Mouse (Mus musculus): ENCODE measurements at regions not wholly inside any gene's neighbourhood (a gene's known extent, or its start where the extent isn't known, plus 50 kb on each side); places are given as distances from the start of the nearest gene placed in this dataset.

DNA sequence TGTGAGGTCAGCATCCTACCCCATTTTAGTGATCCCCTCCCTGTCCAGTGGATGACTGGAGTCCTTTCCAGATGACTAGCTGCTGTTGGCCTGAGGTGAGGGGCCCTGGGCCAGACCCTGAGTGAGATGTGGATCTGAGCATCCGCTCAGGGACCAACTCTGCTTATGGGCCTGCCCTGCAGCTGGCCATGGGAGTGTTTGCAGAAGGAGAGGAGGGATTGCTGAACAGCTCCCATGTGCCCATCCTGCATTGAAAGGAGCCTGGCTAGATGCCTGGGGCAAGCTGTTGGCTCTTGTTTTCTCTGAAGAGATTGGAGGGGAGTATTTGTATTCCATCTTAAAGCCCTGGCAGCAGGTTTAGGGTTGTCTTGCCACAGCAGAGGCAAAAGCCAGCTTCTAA is 190.9 kb upstream of the Klf4 start:
- Histone ChIP-seq H3K4me2 (ENCODE audit: low read length) (no peak overlapping the region), H3K9me3 (replicated peaks; ENCODE audit: control insufficient read depth, low read length, poor library complexity, severe bottlenecking) (no peaks in the 10 kb centered on the region), H3K27me3 (ENCODE audit: control insufficient read depth, insufficient read depth, low read depth, low read length) (no peaks in the 10 kb centered on the region), H3K27ac (ENCODE audit: low read length) (no peak overlapping the region), H3K36me3 (ENCODE audit: control insufficient read depth, insufficient read depth, low read length) (no peaks in the 10 kb centered on the region), H3K9ac (ENCODE audit: low read depth, low read length) (no peak overlapping the region), H3K4me1 (ENCODE audit: control insufficient read depth, insufficient read depth, low read length) (peaks cover 2% of the 10 kb centered on the region; the same call in 1 of the 2 replicates), H3K4me3 (ENCODE audit: low read depth, low read length) (no peak overlapping the region)
- 85% methylated on average over 1 of the region's 1 CpGs for WGBS
- peak; percentile 77 for ATAC-seq

GRCm38 (mm10) chr4:55722388-55722787 is 190.1 kb upstream of the Klf4 start:
- Histone ChIP-seq H3K9me3 (replicated peaks; ENCODE audit: control insufficient read depth, low read length, poor library complexity, severe bottlenecking) (no peaks in the 10 kb centered on the region), H3K27ac (ENCODE audit: low read length) (no peak overlapping the region), H3K4me3 (ENCODE audit: low read depth, low read length) (no peak overlapping the region), H3K9ac (ENCODE audit: low read depth, low read length) (no peak overlapping the region), H3K36me3 (ENCODE audit: control insufficient read depth, insufficient read depth, low read length) (no peaks in the 10 kb centered on the region), H3K4me2 (ENCODE audit: low read length) (no peak overlapping the region), H3K27me3 (ENCODE audit: control insufficient read depth, insufficient read depth, low read depth, low read length) (no peaks in the 10 kb centered on the region), H3K4me1 (ENCODE audit: control insufficient read depth, insufficient read depth, low read length) (peaks cover 2% of the 10 kb centered on the region; the same call in 1 of the 2 replicates)
- WGBS, result 73% methylated on average over 8 of the region's 8 CpGs
- ATAC-seq, result no peak

- Histone ChIP-seq H3K4me2 (ENCODE audit: low read length) (no peak overlapping the region), H3K36me3 (ENCODE audit: control insufficient read depth, insufficient read depth, low read length) (no peaks in the 10 kb centered on the region), H3K9me3 (replicated peaks; ENCODE audit: control insufficient read depth, low read length, poor library complexity, severe bottlenecking) (no peaks in the 10 kb centered on the region), H3K27me3 (ENCODE audit: control insufficient read depth, insufficient read depth, low read depth, low read length) (no peaks in the 10 kb centered on the region), H3K9ac (ENCODE audit: low read depth, low read length) (no peak overlapping the region), H3K4me3 (ENCODE audit: low read depth, low read length) (no peak overlapping the region), H3K4me1 (ENCODE audit: control insufficient read depth, insufficient read depth, low read length) (peaks cover 2% of the 10 kb centered on the region; the same call in 1 of the 2 replicates), H3K27ac (ENCODE audit: low read length) (no peak overlapping the region)
- 75% methylated on average over 2 of the region's 2 CpGs for WGBS
- no peak for ATAC-seq
Measured at GRCm38 (mm10) chr4:55721834-55722233, 189.6 kb upstream of the Klf4 start.

GRCm38 (mm10) chr4:55718438-55718837 is 186.2 kb upstream of the Klf4 start:
- H3K27ac ChIP-seq (ENCODE audit: low read length), result no peak overlapping the region
- no peak overlapping the region for H3K9ac ChIP-seq (ENCODE audit: low read depth, low read length)
- no peak overlapping the region for H3K4me2 ChIP-seq (ENCODE audit: low read length)
- H3K4me1 ChIP-seq (ENCODE audit: control insufficient read depth, insufficient read depth, low read length), result peaks cover 2% of the 10 kb centered on the region; the same call in 1 of the 2 replicates
- H3K36me3 ChIP-seq (ENCODE audit: control insufficient read depth, insufficient read depth, low read length), result no peaks in the 10 kb centered on the region
- no peaks in the 10 kb centered on the region for H3K9me3 ChIP-seq (replicated peaks; ENCODE audit: control insufficient read depth, low read length, poor library complexity, severe bottlenecking)
- no peak overlapping the region for H3K4me3 ChIP-seq (ENCODE audit: low read depth, low read length)
- ATAC-seq, result no peak
- WGBS, result 85% methylated on average over 4 of the region's 4 CpGs
- no peaks in the 10 kb centered on the region for H3K27me3 ChIP-seq (ENCODE audit: control insufficient read depth, insufficient read depth, low read depth, low read length)

- Histone ChIP-seq H3K27me3 (ENCODE audit: control insufficient read depth, insufficient read depth, low read depth, low read length) (no peaks in the 10 kb centered on the region), H3K4me3 (ENCODE audit: low read depth, low read length) (no peak overlapping the region), H3K4me2 (ENCODE audit: low read length) (no peak overlapping the region), H3K36me3 (ENCODE audit: control insufficient read depth, insufficient read depth, low read length) (no peaks in the 10 kb centered on the region), H3K9me3 (replicated peaks; ENCODE audit: control insufficient read depth, low read length, poor library complexity, severe bottlenecking) (no peaks in the 10 kb centered on the region), H3K9ac (ENCODE audit: low read depth, low read length) (no peak overlapping the region), H3K4me1 (ENCODE audit: control insufficient read depth, insufficient read depth, low read length) (no peaks in the 10 kb centered on the region), H3K27ac (ENCODE audit: low read length) (no peak overlapping the region)
- ATAC-seq, result peak; percentile 42; the same call in 1 of the 2 replicates
- 68% methylated on average over 5 of the region's 5 CpGs for WGBS
Measured at GRCm38 (mm10) chr4:55716161-55716651, 183.9 kb upstream of the Klf4 start.

GRCm38 (mm10) chr4:55711500-55712341 is 179.5 kb upstream of the Klf4 start:
- no peaks in the 10 kb centered on the region for H3K27me3 ChIP-seq (ENCODE audit: control insufficient read depth, insufficient read depth, low read depth, low read length)
- no peak overlapping the region for H3K27ac ChIP-seq (ENCODE audit: low read length)
- no peak overlapping the region for H3K4me2 ChIP-seq (ENCODE audit: low read length)
- H3K9ac ChIP-seq (ENCODE audit: low read depth, low read length), result no peak overlapping the region
- H3K4me1 ChIP-seq (ENCODE audit: control insufficient read depth, insufficient read depth, low read length), result no peaks in the 10 kb centered on the region
- 51% methylated on average over 13 of the region's 13 CpGs for WGBS
- no peak for ATAC-seq
- H3K4me3 ChIP-seq (ENCODE audit: low read depth, low read length), result no peak overlapping the region
- no peaks in the 10 kb centered on the region for H3K36me3 ChIP-seq (ENCODE audit: control insufficient read depth, insufficient read depth, low read length)
- no peaks in the 10 kb centered on the region for H3K9me3 ChIP-seq (replicated peaks; ENCODE audit: control insufficient read depth, low read length, poor library complexity, severe bottlenecking)

GRCm38 (mm10) chr4:55710476-55710875 is 178.2 kb upstream of the Klf4 start:
- H3K36me3 ChIP-seq (ENCODE audit: control insufficient read depth, insufficient read depth, low read length), result no peaks in the 10 kb centered on the region
- no peak overlapping the region for H3K27ac ChIP-seq (ENCODE audit: low read length)
- H3K9me3 ChIP-seq (replicated peaks; ENCODE audit: control insufficient read depth, low read length, poor library complexity, severe bottlenecking), result no peaks in the 10 kb centered on the region
- H3K4me3 ChIP-seq (ENCODE audit: low read depth, low read length), result no peak overlapping the region
- WGBS, result 93% methylated on average over 5 of the region's 5 CpGs
- ATAC-seq, result no peak
- H3K9ac ChIP-seq (ENCODE audit: low read depth, low read length), result no peak overlapping the region
- no peaks in the 10 kb centered on the region for H3K4me1 ChIP-seq (ENCODE audit: control insufficient read depth, insufficient read depth, low read length)
- no peak overlapping the region for H3K4me2 ChIP-seq (ENCODE audit: low read length)
- H3K27me3 ChIP-seq (ENCODE audit: control insufficient read depth, insufficient read depth, low read depth, low read length), result no peaks in the 10 kb centered on the region

DNA sequence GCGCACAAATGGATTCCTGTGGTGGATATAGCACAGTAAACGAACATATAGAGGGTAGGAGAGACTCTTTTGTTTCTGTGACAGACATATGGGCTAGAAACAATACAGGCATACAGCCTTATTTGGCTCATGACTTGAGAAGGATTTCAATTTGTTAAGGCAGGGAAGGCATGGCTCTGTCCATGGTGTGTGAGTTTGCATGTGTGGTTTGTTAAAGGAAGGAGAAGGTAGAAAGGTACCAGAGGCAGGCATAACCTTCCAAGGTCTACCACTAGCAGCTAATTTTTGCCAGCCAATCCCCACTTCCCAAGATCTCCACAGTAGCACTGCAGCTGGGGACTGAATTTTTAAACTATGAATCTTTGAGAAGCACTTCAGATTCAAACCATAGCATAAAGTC is 176.5 kb upstream of the Klf4 start:
- Histone ChIP-seq H3K9me3 (replicated peaks; ENCODE audit: control insufficient read depth, low read length, poor library complexity, severe bottlenecking) (no peaks in the 10 kb centered on the region), H3K36me3 (ENCODE audit: control insufficient read depth, insufficient read depth, low read length) (no peaks in the 10 kb centered on the region), H3K27me3 (ENCODE audit: control insufficient read depth, insufficient read depth, low read depth, low read length) (no peaks in the 10 kb centered on the region), H3K27ac (ENCODE audit: low read length) (no peak overlapping the region), H3K4me3 (ENCODE audit: low read depth, low read length) (no peak overlapping the region), H3K4me1 (ENCODE audit: control insufficient read depth, insufficient read depth, low read length) (no peaks in the 10 kb centered on the region), H3K9ac (ENCODE audit: low read depth, low read length) (no peak overlapping the region), H3K4me2 (ENCODE audit: low read length) (no peak overlapping the region)
- 80% methylated on average over 2 of the region's 2 CpGs for WGBS
- ATAC-seq, result no peak

DNA sequence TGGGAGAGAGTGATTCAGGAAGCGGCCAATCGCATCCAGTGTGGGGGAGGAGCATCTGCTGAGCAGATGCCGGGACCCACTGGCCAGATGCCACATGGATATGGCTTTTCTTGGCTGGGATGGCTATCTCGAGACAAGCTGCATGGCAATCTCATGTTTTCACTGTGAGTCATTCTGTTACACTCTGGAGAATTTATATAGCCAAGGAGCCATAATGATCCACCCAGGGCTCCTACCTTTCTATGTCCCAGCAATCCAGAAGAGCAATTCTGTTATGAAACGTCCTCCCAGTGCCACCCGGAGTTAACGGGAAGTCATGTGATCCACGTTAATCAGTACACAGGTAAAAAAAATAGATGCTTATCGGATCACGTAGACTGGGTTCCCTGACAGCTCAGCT is 175.7 kb upstream of the Klf4 start:
- H3K27me3 ChIP-seq (ENCODE audit: control insufficient read depth, insufficient read depth, low read depth, low read length), result no peaks in the 10 kb centered on the region
- H3K27ac ChIP-seq (ENCODE audit: low read length), result no peak overlapping the region
- H3K36me3 ChIP-seq (ENCODE audit: control insufficient read depth, insufficient read depth, low read length), result no peaks in the 10 kb centered on the region
- no peak for ATAC-seq
- no peak overlapping the region for H3K4me2 ChIP-seq (ENCODE audit: low read length)
- H3K9ac ChIP-seq (ENCODE audit: low read depth, low read length), result no peak overlapping the region
- WGBS, result 90% methylated on average over 10 of the region's 10 CpGs
- H3K4me3 ChIP-seq (ENCODE audit: low read depth, low read length), result no peak overlapping the region
- H3K4me1 ChIP-seq (ENCODE audit: control insufficient read depth, insufficient read depth, low read length), result no peaks in the 10 kb centered on the region
- no peaks in the 10 kb centered on the region for H3K9me3 ChIP-seq (replicated peaks; ENCODE audit: control insufficient read depth, low read length, poor library complexity, severe bottlenecking)

Data from midbrain, embryonic 16.5 days (tissue).